ENCODE assay signal across 35 mouse cellular contexts in the genomic region with DNA sequence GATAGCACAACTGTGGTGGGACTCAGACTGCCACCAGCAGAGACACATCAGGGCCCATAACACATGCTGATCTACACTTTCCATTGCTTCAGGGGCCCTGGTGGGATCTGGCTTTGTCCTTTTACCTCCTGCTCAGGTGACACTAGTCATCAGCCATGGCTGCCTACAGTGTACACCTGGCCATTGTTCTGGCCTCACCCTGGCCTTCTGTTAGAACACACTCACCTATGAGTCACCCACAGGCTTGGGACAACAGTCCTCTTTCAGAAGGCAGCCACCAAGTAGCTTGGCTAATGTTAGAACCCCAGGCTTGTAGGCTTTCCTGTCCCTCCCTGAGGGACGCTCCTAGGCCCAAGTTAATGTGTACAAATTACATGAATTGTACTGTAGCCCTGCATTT. TPM values are rescaled to one million over a fixed set of nuclear protein-coding genes. Genes with fewer than 3 reads are reported as not detected.
"Had no signal": no experiment of that assay in that cellular context is flagged by ENCODE, and none has a peak within 500 bp of the region (broad histone marks: within the 10 kb centered on the region; RNA-seq: fewer than 3 reads in every experiment).

No protein-coding gene starts in this region.

- H3K4me1 ChIP-seq: heart, embryonic 13.5 days; heart, embryonic 15.5 days; hindbrain, embryonic 13.5 days; hindbrain, embryonic 15.5 days; limb, embryonic 10.5 days; limb, embryonic 12.5 days; liver, embryonic 13.5 days had no signal

- ATAC-seq: inflammation-experienced regulatory T-cells, adult 6 months; intestine, embryonic 16.5 days had no signal

- H3K4me2 ChIP-seq: heart, embryonic 11.5 days; heart, embryonic 13.5 days; heart, embryonic 15.5 days; hindbrain, embryonic 13.5 days; hindbrain, embryonic 15.5 days; limb, embryonic 12.5 days; liver, embryonic 11.5 days; liver, embryonic 13.5 days had no signal

- H3K27ac ChIP-seq: heart, adult 2 months; heart, embryonic 13.5 days; heart, embryonic 15.5 days; hindbrain, embryonic 13.5 days; hindbrain, embryonic 15.5 days; layer of hippocampus, adult 2 months; left cerebral cortex, adult 2 months; limb, embryonic 10.5 days; limb, embryonic 12.5 days; liver, embryonic 13.5 days had no signal

- H3K9ac ChIP-seq: heart, embryonic 13.5 days; heart, embryonic 15.5 days; hindbrain, embryonic 13.5 days; hindbrain, embryonic 15.5 days; limb, embryonic 12.5 days; liver, embryonic 13.5 days had no signal

- DNase-seq: gastrocnemius, postnatal 14 days; gastrocnemius, postnatal 36 days; heart, adult 11 months; heart, adult 2 months; heart, postnatal 14 days; heart, postnatal 36 days; kidney, adult 18-20 months; kidney, adult 8-10 months; kidney, postnatal 10 days; kidney, postnatal 25 days; kidney, postnatal 4 days; liver; liver, embryonic 13.5 days had no signal

- H3K4me3 ChIP-seq: heart, adult 2 months; heart, embryonic 13.5 days; heart, embryonic 15.5 days; hindbrain, embryonic 13.5 days; hindbrain, embryonic 15.5 days; layer of hippocampus, adult 2 months; left cerebral cortex, adult 2 months; limb, embryonic 10.5 days; limb, embryonic 12.5 days; liver, embryonic 13.5 days had no signal

- H3K27me3 ChIP-seq: heart, embryonic 13.5 days; heart, embryonic 15.5 days; hindbrain, embryonic 13.5 days; hindbrain, embryonic 15.5 days; limb, embryonic 12.5 days; liver, embryonic 13.5 days had no signal

- H3K9me3 ChIP-seq: heart, embryonic 13.5 days; heart, embryonic 15.5 days; hindbrain, embryonic 13.5 days; hindbrain, embryonic 15.5 days; limb, embryonic 10.5 days; limb, embryonic 12.5 days; liver, embryonic 13.5 days had no signal

RNA-seq across cellular contexts. Expression of a gene that starts 34.0 kb away (rescaled TPM):
- total RNA-seq: gastrocnemius, postnatal 14 days; gastrocnemius, postnatal 36 days; heart, adult 2 months; heart, postnatal 14 days; heart, postnatal 36 days; hematopoietic stem cell, adult 5-6 weeks; layer of hippocampus, adult 2 months; layer of hippocampus, postnatal 10 days; layer of hippocampus, postnatal 25 days; left cerebral cortex, adult 2 months; left cerebral cortex, postnatal 14 days; left cerebral cortex, postnatal 36 days had no signal
- polyA plus RNA-seq: heart, embryonic 11.5 days; heart, embryonic 13.5 days; heart, embryonic 15.5 days; heart, postnatal 0 days; hindbrain, embryonic 11.5 days; hindbrain, embryonic 13.5 days; hindbrain, embryonic 15.5 days; inflammation-experienced regulatory T-cells, adult 6 months; intestine, embryonic 16.5 days; kidney, embryonic 14.5 days; kidney, embryonic 16.5 days; limb, embryonic 10.5 days; limb, embryonic 12.5 days; limb, embryonic 14.5 days; liver, embryonic 11.5 days; liver, embryonic 13.5 days had no signal
